8 mouse cellular contexts compared by ENCODE assay signal in genomic region chr4:117928699-117929241, GRCm38 (mm10). TPM values are rescaled to one million over a fixed set of nuclear protein-coding genes. Genes with fewer than 3 reads are reported as not detected.
DNase-seq lines count a peak whose midpoint lies in the region; ATAC-seq and TF ChIP-seq lines count a peak whose summit lies in the region.

No protein-coding gene starts in this region.

- H3K4me3 ChIP-seq in embryonic facial prominence, embryonic 15.5 days (replicated peaks): peak overlapping the region; percentile 45
- H3K4me3 ChIP-seq in heart, postnatal 0 days (ENCODE audit: low read depth, low read length): peak overlapping the region; percentile 43
- H3K4me3 ChIP-seq in stomach, embryonic 15.5 days (replicated peaks): peak overlapping the region; percentile 46

- no peaks in the 10 kb centered on the region for H3K9me3 ChIP-seq in embryonic facial prominence, embryonic 15.5 days (replicated peaks)
- no peaks in the 10 kb centered on the region for H3K9me3 ChIP-seq in heart, postnatal 0 days (replicated peaks; ENCODE audit: control insufficient read depth, low read length)
- no peaks in the 10 kb centered on the region for H3K9me3 ChIP-seq in stomach, embryonic 15.5 days

- peaks cover 39% of the 10 kb centered on the region for H3K4me1 ChIP-seq in embryonic facial prominence, embryonic 15.5 days
- peaks cover 25% of the 10 kb centered on the region for H3K4me1 ChIP-seq in heart, postnatal 0 days (ENCODE audit: control insufficient read depth, insufficient read depth)
- peaks cover 41% of the 10 kb centered on the region for H3K4me1 ChIP-seq in stomach, embryonic 15.5 days

- H3K4me2 ChIP-seq in embryonic facial prominence, embryonic 15.5 days (replicated peaks): peak overlapping the region; percentile 90
- H3K4me2 ChIP-seq in heart, postnatal 0 days (ENCODE audit: low read depth, low read length): peak overlapping the region; percentile 75
- H3K4me2 ChIP-seq in stomach, embryonic 15.5 days: peak overlapping the region; percentile 94

- peak overlapping the region; percentile 44; the same call in 1 of the 2 replicates for H3K9ac ChIP-seq in embryonic facial prominence, embryonic 15.5 days
- H3K9ac ChIP-seq in heart, postnatal 0 days (replicated peaks; ENCODE audit: low read depth, low read length): 0 out of 2 replicates have a peak overlapping the region, but pooled peaks have one; percentile 29
- H3K9ac ChIP-seq in stomach, embryonic 15.5 days: peak overlapping the region; percentile 40

- ATAC-seq in embryonic facial prominence, embryonic 15.5 days (ENCODE audit: insufficient number of reproducible peaks, low FRiP score, low TSS enrichment, low read depth): peak; percentile 27
- ATAC-seq in heart, postnatal 0 days (ENCODE audit: insufficient read depth, low read depth): peak; percentile 24; the same call in 1 of the 2 replicates
- peak; percentile 88 for ATAC-seq in megakaryocyte-erythroid progenitor cell, adult 5-6 weeks (replicated peaks; ENCODE audit: low FRiP score, low TSS enrichment, poor library complexity, severe bottlenecking)
- peak; percentile 70 for ATAC-seq in stomach, embryonic 15.5 days (ENCODE audit: insufficient read depth, low FRiP score, low read depth)

- peak; percentile 56 for TF ChIP-seq CTCF in heart, postnatal 0 days (IDR thresholded peaks at IDR 0.05; ENCODE audit: low read depth)

- 0 out of 2 replicates have a peak, but pooled peaks cover 3% of the 10 kb centered on the region for H3K36me3 ChIP-seq in embryonic facial prominence, embryonic 15.5 days
- H3K36me3 ChIP-seq in heart, postnatal 0 days (replicated peaks; ENCODE audit: control insufficient read depth, insufficient read depth, low read length): no peaks in the 10 kb centered on the region
- no peaks in the 10 kb centered on the region for H3K36me3 ChIP-seq in stomach, embryonic 15.5 days

- 2% methylated on average over 13 of the region's 13 CpGs for WGBS in embryonic facial prominence, embryonic 15.5 days
- WGBS in heart, postnatal 0 days: 3% methylated on average over 13 of the region's 13 CpGs
- 4% methylated on average over 13 of the region's 13 CpGs for WGBS in stomach, embryonic 15.5 days

- peak; percentile 62 to 64 for DNase-seq in cerebellum, adult 18-20 months
- no peak for DNase-seq in cerebellum, adult 8-10 months
- DNase-seq in adrenal gland, adult 8-10 months: peak; percentile 40
- peak; percentile 55 for DNase-seq in heart, postnatal 0 days (ENCODE audit: low spot score)
- peak; percentile 79 to 84 for DNase-seq in kidney, postnatal 4 days

- 0 out of 2 replicates have a peak overlapping the region, but pooled peaks have one; percentile 51 for H3K27ac ChIP-seq in embryonic facial prominence, embryonic 15.5 days (replicated peaks)
- no peak overlapping the region for H3K27ac ChIP-seq in heart, postnatal 0 days (ENCODE audit: low read depth)
- H3K27ac ChIP-seq in stomach, embryonic 15.5 days: peak overlapping the region; percentile 65

- no peak for TF ChIP-seq EP300 in heart, postnatal 0 days (IDR thresholded peaks at IDR 0.05; ENCODE audit: low read depth)

- H3K27me3 ChIP-seq in embryonic facial prominence, embryonic 15.5 days: peaks cover 47% of the 10 kb centered on the region
- H3K27me3 ChIP-seq in heart, postnatal 0 days (ENCODE audit: control insufficient read depth, insufficient read depth, low read length): peaks cover 45% of the 10 kb centered on the region
- H3K27me3 ChIP-seq in stomach, embryonic 15.5 days (replicated peaks): peaks cover 26% of the 10 kb centered on the region

RNA-seq across cellular contexts. Expression of gene Artn, which starts 0.8 kb away (rescaled TPM):
- under 1 TPM; 0.24 to 0.54 (median 0.38) TPM for total RNA-seq in adrenal gland, adult 8-10 months (2022)
- polyA plus RNA-seq in embryonic facial prominence, embryonic 15.5 days (2015; fragmentation: Nextera tagmentation; extraction: Ambion mirVana): 2.1 and 4.3 TPM in 2 replicates
- total RNA-seq in heart, postnatal 0 days (2014; rRNA removed; ENCODE audit: low replicate concordance): not detected in 2 replicates
- 0.14 and 0.16 TPM in 2 replicates for polyA plus RNA-seq in heart, postnatal 0 days (2015; fragmentation: Nextera tagmentation; extraction: Ambion mirVana)
- total RNA-seq in megakaryocyte-erythroid progenitor cell, adult 5-6 weeks (2014; fragmentation: Nextera tagmentation): not detected in 2 replicates
- not detected in 2 replicates for total RNA-seq in megakaryocyte-erythroid progenitor cell, adult 5-6 weeks (2017)
- 6.9 and 7.0 TPM in 2 replicates for polyA plus RNA-seq in stomach, embryonic 15.5 days (2015; fragmentation: Nextera tagmentation; extraction: Ambion mirVana)

RNA-seq across cellular contexts. Expression of gene Ipo13, which starts 14.0 kb away (rescaled TPM):
- 10 to 100 TPM; 41.5 to 67.2 (median 54.8) TPM for total RNA-seq in adrenal gland, adult 8-10 months (2022)
- polyA plus RNA-seq in embryonic facial prominence, embryonic 15.5 days (2015; fragmentation: Nextera tagmentation; extraction: Ambion mirVana): 46.1 and 49.6 TPM in 2 replicates
- total RNA-seq in heart, postnatal 0 days (2014; rRNA removed; ENCODE audit: low replicate concordance): 23.3 and 23.5 TPM in 2 replicates
- 30.3 and 31.8 TPM in 2 replicates for polyA plus RNA-seq in heart, postnatal 0 days (2015; fragmentation: Nextera tagmentation; extraction: Ambion mirVana)
- total RNA-seq in megakaryocyte-erythroid progenitor cell, adult 5-6 weeks (2014; fragmentation: Nextera tagmentation): 18.4 and 23.4 TPM in 2 replicates
- total RNA-seq in megakaryocyte-erythroid progenitor cell, adult 5-6 weeks (2017): 6.4 and 7.8 TPM in 2 replicates
- polyA plus RNA-seq in stomach, embryonic 15.5 days (2015; fragmentation: Nextera tagmentation; extraction: Ambion mirVana): 37.5 and 42.9 TPM in 2 replicates

RNA-seq across cellular contexts. Expression of gene Dph2, which starts 36.9 kb away (rescaled TPM):
- 10 to 100 TPM in 3 of 4 experiments, 1 to 10 TPM in 1; 8.7 to 13.8 (median 11.2) TPM for total RNA-seq in adrenal gland, adult 8-10 months (2022)
- polyA plus RNA-seq in embryonic facial prominence, embryonic 15.5 days (2015; fragmentation: Nextera tagmentation; extraction: Ambion mirVana): 15.8 and 16.7 TPM in 2 replicates
- total RNA-seq in heart, postnatal 0 days (2014; rRNA removed; ENCODE audit: low replicate concordance): 10.2 and 14.8 TPM in 2 replicates
- polyA plus RNA-seq in heart, postnatal 0 days (2015; fragmentation: Nextera tagmentation; extraction: Ambion mirVana): 6.1 and 7.2 TPM in 2 replicates
- total RNA-seq in megakaryocyte-erythroid progenitor cell, adult 5-6 weeks (2014; fragmentation: Nextera tagmentation): 12.8 and 24.7 TPM in 2 replicates
- total RNA-seq in megakaryocyte-erythroid progenitor cell, adult 5-6 weeks (2017): 11.7 and 12.6 TPM in 2 replicates
- polyA plus RNA-seq in stomach, embryonic 15.5 days (2015; fragmentation: Nextera tagmentation; extraction: Ambion mirVana): 16.6 and 16.7 TPM in 2 replicates

RNA-seq across cellular contexts. Expression of gene Atp6v0b, which starts 41.6 kb away (rescaled TPM):
- total RNA-seq in adrenal gland, adult 8-10 months (2022): 100 to 1,000 TPM; 234 to 264 (median 239) TPM
- polyA plus RNA-seq in embryonic facial prominence, embryonic 15.5 days (2015; fragmentation: Nextera tagmentation; extraction: Ambion mirVana): 252 and 271 TPM in 2 replicates
- 314 and 356 TPM in 2 replicates for total RNA-seq in heart, postnatal 0 days (2014; rRNA removed; ENCODE audit: low replicate concordance)
- 216 and 235 TPM in 2 replicates for polyA plus RNA-seq in heart, postnatal 0 days (2015; fragmentation: Nextera tagmentation; extraction: Ambion mirVana)
- 164 and 195 TPM in 2 replicates for total RNA-seq in megakaryocyte-erythroid progenitor cell, adult 5-6 weeks (2014; fragmentation: Nextera tagmentation)
- total RNA-seq in megakaryocyte-erythroid progenitor cell, adult 5-6 weeks (2017): 40.6 and 60.1 TPM in 2 replicates
- 214 and 232 TPM in 2 replicates for polyA plus RNA-seq in stomach, embryonic 15.5 days (2015; fragmentation: Nextera tagmentation; extraction: Ambion mirVana)

RNA-seq across cellular contexts. Expression of gene B4galt2, which starts 45.5 kb away (rescaled TPM):
- 10 to 100 TPM; 13.8 to 23.0 (median 19.7) TPM for total RNA-seq in adrenal gland, adult 8-10 months (2022)
- polyA plus RNA-seq in embryonic facial prominence, embryonic 15.5 days (2015; fragmentation: Nextera tagmentation; extraction: Ambion mirVana): 31.1 and 32.0 TPM in 2 replicates
- total RNA-seq in heart, postnatal 0 days (2014; rRNA removed; ENCODE audit: low replicate concordance): 33.0 and 35.9 TPM in 2 replicates
- 5.9 and 6.1 TPM in 2 replicates for polyA plus RNA-seq in heart, postnatal 0 days (2015; fragmentation: Nextera tagmentation; extraction: Ambion mirVana)
- not detected in 2 replicates for total RNA-seq in megakaryocyte-erythroid progenitor cell, adult 5-6 weeks (2014; fragmentation: Nextera tagmentation)
- 2.8 TPM in 1 of 2 replicates, not detected in the other for total RNA-seq in megakaryocyte-erythroid progenitor cell, adult 5-6 weeks (2017)
- polyA plus RNA-seq in stomach, embryonic 15.5 days (2015; fragmentation: Nextera tagmentation; extraction: Ambion mirVana): 16.6 and 17.9 TPM in 2 replicates

Comparison
In these comparisons a context has a peak if more than half of its experiments do, and no peak if none do; other contexts are left out.
1. ATAC-seq: peak in every context shown above with its lines; median percentile 88 in megakaryocyte-erythroid progenitor cell, adult 5-6 weeks; 70 in stomach, embryonic 15.5 days; 27 in embryonic facial prominence, embryonic 15.5 days; 24 in heart, postnatal 0 days.